Mouse (Mus musculus) CD4-positive, CD25-positive, alpha-beta regulatory T cell, adult 4 months (primary cell): Measurements from ENCODE around the gene Slc36a3. TPM values are rescaled to one million over a fixed set of nuclear protein-coding genes. Genes with fewer than 3 reads are reported as not detected.
"Not testable (repeated sequence)": the region's sequence is repeated elsewhere in the genome, so short reads cannot be mapped to it uniquely, and the experiment has no call there.

Experiments
- ATAC-seq: one replicate; pipeline ENCODE4 v1.8.0; 2017
- polyA plus RNA-seq, 2 experiments: library from polyadenylated mRNA; unstranded; fragments of 100-300 nt; shearing (Covaris generic); gene quantifications; one replicate each; pipeline ENCODE4 v1.2.1; 2017

Gene Slc36a3
- polyA plus RNA-seq, 2 experiments from 2014 or later, result 0.36 to 0.58 TPM

GRCm38 (mm10) chr11:55105389-55105788 is 46.1 kb downstream of the Slc36a3 start:
- no peak for ATAC-seq

- no peak for ATAC-seq
These were observed 48.3 kb downstream of the Slc36a3 start for GRCm38 (mm10) chr11:55103229-55103628.

DNA sequence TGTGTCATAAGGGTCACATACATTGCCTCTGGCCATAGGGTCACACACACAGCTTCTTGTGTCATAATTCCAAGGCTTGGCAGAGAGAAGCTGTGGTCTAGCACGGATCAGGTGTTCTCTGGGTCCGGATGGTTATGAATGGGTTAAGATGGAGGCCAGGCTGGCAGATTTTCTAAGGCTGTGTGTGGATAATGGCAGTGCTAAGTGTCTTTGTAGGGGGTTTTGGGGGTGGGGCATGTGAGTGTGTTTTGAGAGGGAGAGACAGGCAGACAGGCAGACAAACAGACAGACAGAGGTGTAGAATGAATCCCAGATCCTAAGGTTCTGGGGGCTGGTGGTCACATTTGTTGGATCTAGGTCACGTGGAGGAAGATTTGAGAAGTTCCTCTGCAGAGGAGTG is 49.5 kb downstream of the Slc36a3 start:
- ATAC-seq, result no peak

GRCm38 (mm10) chr11:55099868-55100267 is 51.6 kb downstream of the Slc36a3 start:
- no peak for ATAC-seq

- no peak for ATAC-seq
These were observed 52.3 kb downstream of the Slc36a3 start for GRCm38 (mm10) chr11:55099019-55099771.

- peak; percentile 22 for ATAC-seq
These were observed 53.2 kb downstream of the Slc36a3 start for GRCm38 (mm10) chr11:55098189-55098915.

- ATAC-seq, result peak; percentile 95
These were observed 53.9 kb downstream of the Slc36a3 start, which contains the start of gene Gm2a for GRCm38 (mm10) chr11:55097463-55098188. Gm2a (plus strand) TSS chr11:55098115.

GRCm38 (mm10) chr11:55096731-55097462 is 54.6 kb downstream of the Slc36a3 start:
- no peak for ATAC-seq

- ATAC-seq, result not testable (repeated sequence)
These were observed 55.2 kb downstream of the Slc36a3 start for GRCm38 (mm10) chr11:55096296-55096695.

DNA sequence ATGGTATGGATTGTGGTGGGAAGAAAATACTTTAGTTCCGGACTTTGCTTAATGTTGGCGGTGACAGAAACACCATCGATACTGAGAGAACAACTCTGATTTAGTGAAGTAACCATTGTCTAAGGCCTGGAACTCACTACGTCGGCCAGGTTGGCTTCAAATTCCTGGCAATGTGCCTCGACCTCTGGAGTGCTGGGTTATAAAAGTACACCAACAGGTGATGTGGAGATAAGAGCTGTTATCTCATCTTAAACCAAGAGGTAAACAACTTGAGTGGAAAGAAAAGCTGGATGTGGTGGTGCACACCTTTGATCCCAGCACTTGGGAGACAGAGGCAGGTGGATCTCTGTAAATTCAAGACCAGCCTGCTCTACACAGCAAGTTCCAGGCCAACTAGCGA is 58.4 kb downstream of the Slc36a3 start:
- no peak for ATAC-seq

GRCm38 (mm10) chr11:55089892-55090291 is 61.6 kb downstream of the Slc36a3 start:
- ATAC-seq, result no peak

GRCm38 (mm10) chr11:55087006-55087405 is 64.5 kb downstream of the Slc36a3 start:
- peak; percentile 78 for ATAC-seq

DNA sequence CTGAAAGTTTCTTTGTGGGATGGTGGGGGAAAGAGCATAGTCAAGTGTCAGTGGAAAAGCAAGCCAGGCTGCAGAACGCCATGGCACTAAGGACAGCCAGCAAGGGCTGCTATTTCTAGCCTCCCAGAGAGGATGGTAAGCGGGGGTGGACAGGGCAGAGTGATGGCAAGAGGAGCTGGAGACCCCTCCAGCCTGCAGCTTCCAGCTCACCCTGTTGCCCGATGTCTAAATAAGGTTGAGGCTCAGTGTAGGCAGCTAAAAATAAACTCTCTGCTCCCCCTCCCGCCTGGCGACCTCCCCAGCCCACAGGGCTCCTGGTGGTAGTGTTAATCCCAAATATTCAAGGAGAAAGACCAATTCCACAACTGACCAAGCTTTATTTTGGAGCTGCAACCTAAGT is 66.1 kb downstream of the Slc36a3 start:
- ATAC-seq, result no peak

GRCm38 (mm10) chr11:55084629-55085028 is 66.9 kb downstream of the Slc36a3 start:
- ATAC-seq, result no peak

- no peak for ATAC-seq
These were observed 70.3 kb downstream of the Slc36a3 start for GRCm38 (mm10) chr11:55081206-55081605.

- no peak for ATAC-seq
These were observed 72.3 kb downstream of the Slc36a3 start for GRCm38 (mm10) chr11:55079180-55079579.

GRCm38 (mm10) chr11:55078502-55078901 is 73.0 kb downstream of the Slc36a3 start:
- peak; percentile 6 for ATAC-seq

GRCm38 (mm10) chr11:55077331-55078231 is 73.9 kb downstream of the Slc36a3 start, which contains the start of gene Ccdc69:
Ccdc69 (minus strand) TSS chr11:55078131.
- peak; percentile 81 for ATAC-seq

DNA sequence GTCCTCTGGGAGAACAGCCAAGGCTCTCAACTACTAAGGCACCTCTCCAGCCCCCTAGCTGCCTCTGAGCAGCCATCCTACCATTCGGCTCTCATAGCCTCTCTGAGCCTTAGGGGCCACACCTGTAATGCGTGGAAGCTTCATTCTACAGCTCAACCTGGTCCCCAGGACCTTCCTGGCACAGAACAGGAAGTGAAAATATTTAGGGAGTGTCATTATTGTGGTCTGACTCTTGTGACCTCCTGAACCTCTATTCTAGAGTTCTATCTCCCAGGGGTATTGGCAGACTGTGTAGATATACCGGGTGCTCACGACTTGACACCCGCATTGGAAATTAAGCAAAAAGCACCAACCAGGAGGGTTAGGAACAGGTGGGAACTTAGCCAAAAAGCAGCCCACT is 75.3 kb downstream of the Slc36a3 start:
- ATAC-seq, result no peak

DNA sequence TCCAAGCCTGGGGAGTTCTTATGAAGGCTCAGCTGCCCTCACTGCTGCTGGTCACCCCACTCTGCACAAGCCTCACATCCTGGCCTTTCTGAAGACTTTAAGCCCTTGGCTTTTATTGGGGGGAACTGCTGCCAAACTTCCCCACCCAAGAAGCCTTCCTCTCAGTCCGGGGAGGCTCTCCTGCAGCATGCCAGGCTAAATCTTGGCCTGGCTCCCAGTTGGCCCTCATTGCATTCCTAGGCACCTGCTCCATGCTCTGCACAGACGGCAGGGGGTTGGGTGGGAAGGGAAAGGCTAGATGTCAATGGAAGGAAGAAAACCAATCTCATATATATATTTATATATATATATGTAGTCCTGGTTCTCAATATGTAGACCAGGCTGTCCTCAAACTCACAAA is 75.9 kb downstream of the Slc36a3 start:
- no peak for ATAC-seq
